Mouse (Mus musculus): ENCODE data around the gene Stk17b. TPM values are rescaled to one million over a fixed set of nuclear protein-coding genes. Genes with fewer than 3 reads are reported as not detected.

The Stk17b gene
- total and polyA plus RNA-seq, 3 experiments = 3.6 to 177 (median 72.8) TPM

- ATAC-seq (ENCODE audit: extremely low read depth, insufficient number of reproducible peaks, low FRiP score, poor library complexity, severe bottlenecking) (no peak), DNase-seq (ENCODE audit: low spot score) (no peak)
- Histone ChIP-seq H3K36me3 (replicated peaks) (no peaks in the 10 kb centered on the region), H3K4me3 (ENCODE audit: low read depth, low read length) (no peak overlapping the region), H3K9me3 (replicated peaks) (no peaks in the 10 kb centered on the region), H3K27me3 (ENCODE audit: insufficient read depth, low read length) (no peaks in the 10 kb centered on the region; the same call in 1 of the 2 replicates), H3K4me1 (ENCODE audit: insufficient read depth, low read depth, low read length) (no peaks in the 10 kb centered on the region)
- TF ChIP-seq POLR2AphosphoS5 (IDR thresholded peaks at IDR 0.05; ENCODE audit: insufficient replicate concordance, low read depth, low read length) (no peak), GATA2 (IDR thresholded peaks at IDR 0.05; ENCODE audit: borderline replicate concordance, low read depth, low read length) (no peak), CTCF (IDR thresholded peaks at IDR 0.05; ENCODE audit: low read depth, low read length) (no peak), TAL1 (conservative IDR thresholded peaks at IDR 0.05; ENCODE audit: low read depth, low read length) (no peak), GATA1 (IDR thresholded peaks at IDR 0.05; ENCODE audit: borderline replicate concordance, low read length) (no peak)
These were observed 23.2 kb upstream of the Stk17b start for GRCm38 (mm10) chr1:53808229-53808628.

DNA sequence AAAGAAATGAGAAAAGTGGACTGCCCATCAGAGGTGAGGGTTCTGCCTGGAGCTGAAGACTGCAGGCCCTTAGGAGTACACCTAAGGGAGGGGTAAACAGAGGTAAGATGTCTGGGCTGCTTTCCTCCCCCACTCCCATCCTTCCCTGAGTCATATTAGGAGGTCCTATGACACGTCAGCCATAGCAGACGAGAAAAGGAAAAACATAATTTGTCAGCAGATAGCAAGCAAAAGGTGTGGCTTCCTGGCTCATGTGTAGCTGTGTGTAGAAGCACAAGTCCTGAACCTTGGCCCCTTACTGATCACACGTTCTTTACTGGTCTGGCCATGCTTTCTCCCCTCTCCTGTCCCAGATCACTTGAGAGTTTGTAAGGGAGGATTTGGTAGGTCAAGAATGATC lies 12.8 kb upstream of the Stk17b start:
- TF ChIP-seq CTCF (IDR thresholded peaks at IDR 0.05; ENCODE audit: low read depth, low read length) (no peak), GATA1 (IDR thresholded peaks at IDR 0.05; ENCODE audit: borderline replicate concordance, low read length) (no peak), GATA2 (IDR thresholded peaks at IDR 0.05; ENCODE audit: borderline replicate concordance, low read depth, low read length) (no peak), POLR2AphosphoS5 (IDR thresholded peaks at IDR 0.05; ENCODE audit: insufficient replicate concordance, low read depth, low read length) (no peak), TAL1 (conservative IDR thresholded peaks at IDR 0.05; ENCODE audit: low read depth, low read length) (no peak)
- Histone ChIP-seq H3K9me3 (replicated peaks) (no peaks in the 10 kb centered on the region), H3K27me3 (ENCODE audit: insufficient read depth, low read length) (peaks cover 13% of the 10 kb centered on the region), H3K4me3 (ENCODE audit: low read depth, low read length) (no peak overlapping the region), H3K36me3 (replicated peaks) (no peaks in the 10 kb centered on the region), H3K4me1 (ENCODE audit: insufficient read depth, low read depth, low read length) (peaks cover 6% of the 10 kb centered on the region)
- ATAC-seq (ENCODE audit: extremely low read depth, insufficient number of reproducible peaks, low FRiP score, poor library complexity, severe bottlenecking) (peak; percentile 18), DNase-seq (ENCODE audit: low spot score) (no peak)

GRCm38 (mm10) chr1:53797074-53797473 lies 12.1 kb upstream of the Stk17b start:
- TF ChIP-seq TAL1 (conservative IDR thresholded peaks at IDR 0.05; ENCODE audit: low read depth, low read length) (no peak), GATA2 (IDR thresholded peaks at IDR 0.05; ENCODE audit: borderline replicate concordance, low read depth, low read length) (no peak), CTCF (IDR thresholded peaks at IDR 0.05; ENCODE audit: low read depth, low read length) (no peak), POLR2AphosphoS5 (IDR thresholded peaks at IDR 0.05; ENCODE audit: insufficient replicate concordance, low read depth, low read length) (no peak), GATA1 (IDR thresholded peaks at IDR 0.05; ENCODE audit: borderline replicate concordance, low read length) (no peak)
- Histone ChIP-seq H3K27me3 (ENCODE audit: insufficient read depth, low read length) (peaks cover 13% of the 10 kb centered on the region), H3K9me3 (replicated peaks) (no peaks in the 10 kb centered on the region), H3K36me3 (replicated peaks) (no peaks in the 10 kb centered on the region), H3K4me1 (ENCODE audit: insufficient read depth, low read depth, low read length) (peaks cover 7% of the 10 kb centered on the region), H3K4me3 (ENCODE audit: low read depth, low read length) (no peak overlapping the region)
- ATAC-seq (ENCODE audit: extremely low read depth, insufficient number of reproducible peaks, low FRiP score, poor library complexity, severe bottlenecking) (peak; percentile 84), DNase-seq (ENCODE audit: low spot score) (no peak)

DNA sequence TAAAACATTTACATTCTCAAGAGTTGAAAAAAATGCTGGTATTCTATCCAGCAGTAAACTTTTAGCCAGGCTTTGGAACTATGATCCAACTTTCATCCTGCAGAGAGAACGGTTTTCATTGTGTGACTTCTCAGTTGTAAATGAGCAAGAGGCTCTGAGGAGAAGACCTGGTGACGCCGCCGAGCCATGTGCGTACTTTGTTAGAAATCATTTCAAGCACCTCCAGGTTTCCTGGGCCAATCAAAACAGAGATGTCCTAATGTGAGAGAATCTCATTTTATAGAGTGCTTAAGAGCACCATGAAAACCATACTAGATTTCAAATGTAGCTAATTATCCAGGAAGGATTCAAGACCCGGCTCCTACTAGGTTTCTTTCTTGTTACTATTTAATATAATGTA lies 11.2 kb upstream of the Stk17b start:
- TF ChIP-seq POLR2AphosphoS5 (IDR thresholded peaks at IDR 0.05; ENCODE audit: insufficient replicate concordance, low read depth, low read length) = no peak
- no peak for TF ChIP-seq TAL1 (conservative IDR thresholded peaks at IDR 0.05; ENCODE audit: low read depth, low read length)
- no peak for TF ChIP-seq CTCF (IDR thresholded peaks at IDR 0.05; ENCODE audit: low read depth, low read length)
- no peak for TF ChIP-seq GATA1 (IDR thresholded peaks at IDR 0.05; ENCODE audit: borderline replicate concordance, low read length)
- no peak for TF ChIP-seq GATA2 (IDR thresholded peaks at IDR 0.05; ENCODE audit: borderline replicate concordance, low read depth, low read length)
- no peaks in the 10 kb centered on the region for H3K9me3 ChIP-seq (replicated peaks)
- no peak for ATAC-seq (ENCODE audit: extremely low read depth, insufficient number of reproducible peaks, low FRiP score, poor library complexity, severe bottlenecking)
- H3K4me3 ChIP-seq (ENCODE audit: low read depth, low read length) = no peak overlapping the region
- peaks cover 15% of the 10 kb centered on the region for H3K4me1 ChIP-seq (ENCODE audit: insufficient read depth, low read depth, low read length)
- no peak for DNase-seq (ENCODE audit: low spot score)
- H3K36me3 ChIP-seq (replicated peaks) = no peaks in the 10 kb centered on the region
- peaks cover 13% of the 10 kb centered on the region for H3K27me3 ChIP-seq (ENCODE audit: insufficient read depth, low read length)

DNA sequence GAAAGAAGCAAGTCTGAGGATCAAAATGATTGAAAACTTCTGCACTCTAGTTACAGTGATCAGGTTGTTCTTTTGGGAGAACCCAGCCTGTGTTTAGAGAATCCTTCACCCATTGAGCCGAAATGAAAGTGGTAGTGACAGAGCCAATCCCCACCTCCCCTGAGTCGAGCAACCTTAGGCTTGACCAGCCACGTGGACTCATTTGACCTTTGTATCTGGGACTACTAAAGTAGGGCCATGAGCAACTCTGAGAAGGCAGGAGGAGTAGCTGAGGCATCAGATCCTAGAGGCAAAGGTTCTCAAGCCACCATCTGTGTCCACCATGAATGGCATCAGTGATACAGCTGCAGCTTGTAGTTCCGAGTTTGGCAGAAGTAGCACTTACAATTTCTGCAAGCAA lies 10.6 kb upstream of the Stk17b start:
- H3K36me3 ChIP-seq (replicated peaks) = no peaks in the 10 kb centered on the region
- DNase-seq (ENCODE audit: low spot score) (no peak), ATAC-seq (ENCODE audit: extremely low read depth, insufficient number of reproducible peaks, low FRiP score, poor library complexity, severe bottlenecking) (no peak)
- no peaks in the 10 kb centered on the region for H3K9me3 ChIP-seq (replicated peaks)
- H3K4me3 ChIP-seq (ENCODE audit: low read depth, low read length) = no peak overlapping the region
- TF ChIP-seq GATA1 (IDR thresholded peaks at IDR 0.05; ENCODE audit: borderline replicate concordance, low read length) (no peak), TAL1 (conservative IDR thresholded peaks at IDR 0.05; ENCODE audit: low read depth, low read length) (no peak), POLR2AphosphoS5 (IDR thresholded peaks at IDR 0.05; ENCODE audit: insufficient replicate concordance, low read depth, low read length) (no peak), GATA2 (IDR thresholded peaks at IDR 0.05; ENCODE audit: borderline replicate concordance, low read depth, low read length) (no peak), CTCF (IDR thresholded peaks at IDR 0.05; ENCODE audit: low read depth, low read length) (no peak)
- peaks cover 12% of the 10 kb centered on the region for H3K27me3 ChIP-seq (ENCODE audit: insufficient read depth, low read length)
- H3K4me1 ChIP-seq (ENCODE audit: insufficient read depth, low read depth, low read length) = peaks cover 16% of the 10 kb centered on the region

GRCm38 (mm10) chr1:53795081-53795480 lies 10.1 kb upstream of the Stk17b start:
- DNase-seq (ENCODE audit: low spot score) (no peak), ATAC-seq (ENCODE audit: extremely low read depth, insufficient number of reproducible peaks, low FRiP score, poor library complexity, severe bottlenecking) (no peak)
- Histone ChIP-seq H3K4me1 (ENCODE audit: insufficient read depth, low read depth, low read length) (peaks cover 16% of the 10 kb centered on the region), H3K36me3 (replicated peaks) (no peaks in the 10 kb centered on the region), H3K9me3 (replicated peaks) (no peaks in the 10 kb centered on the region), H3K4me3 (ENCODE audit: low read depth, low read length) (no peak overlapping the region), H3K27me3 (ENCODE audit: insufficient read depth, low read length) (peaks cover 12% of the 10 kb centered on the region)
- TF ChIP-seq GATA1 (IDR thresholded peaks at IDR 0.05; ENCODE audit: borderline replicate concordance, low read length) (no peak), TAL1 (conservative IDR thresholded peaks at IDR 0.05; ENCODE audit: low read depth, low read length) (no peak), GATA2 (IDR thresholded peaks at IDR 0.05; ENCODE audit: borderline replicate concordance, low read depth, low read length) (no peak), POLR2AphosphoS5 (IDR thresholded peaks at IDR 0.05; ENCODE audit: insufficient replicate concordance, low read depth, low read length) (no peak), CTCF (IDR thresholded peaks at IDR 0.05; ENCODE audit: low read depth, low read length) (no peak)
